Mouse (Mus musculus): ENCODE measurements around the gene Ifna6.

DNA sequence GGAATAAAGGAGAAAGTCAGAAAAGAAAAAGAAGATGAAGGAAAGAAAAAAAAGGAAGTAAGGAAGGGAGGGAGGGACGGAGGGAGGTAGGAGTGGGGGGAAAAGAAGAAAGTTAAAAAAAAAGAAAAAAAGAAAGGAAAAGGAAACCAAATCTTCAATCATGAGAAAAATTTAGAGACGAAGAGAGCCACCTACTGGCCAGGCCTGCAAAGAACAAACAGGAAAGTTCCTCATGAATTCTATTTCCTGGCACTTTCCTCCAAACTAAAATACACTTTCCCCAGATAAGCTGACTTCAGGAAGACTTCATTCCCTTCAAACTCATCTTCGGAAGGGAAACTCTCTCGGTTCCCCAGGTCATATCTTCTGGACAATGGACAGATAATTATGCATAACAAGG lies 3.3 kb downstream of the Ifna6 start:
- TF ChIP-seq CTCF (IDR thresholded peaks at IDR 0.05; ENCODE audit: low read depth, low read length) (no peak), TAL1 (conservative IDR thresholded peaks at IDR 0.05; ENCODE audit: low read depth, low read length) (no peak), POLR2AphosphoS5 (IDR thresholded peaks at IDR 0.05; ENCODE audit: insufficient replicate concordance, low read depth, low read length) (no peak), GATA1 (IDR thresholded peaks at IDR 0.05; ENCODE audit: borderline replicate concordance, low read length) (no peak)

Data from G1E (cell line).